ENCODE assay signal across 12 mouse cellular contexts in genomic region chr17:44219943-44220342, GRCm38 (mm10).
"Had no signal": no experiment of that assay in that cellular context is flagged by ENCODE, and none has a peak within 500 bp of the region (broad histone marks: within the 10 kb centered on the region; RNA-seq: fewer than 3 reads in every experiment).

No protein-coding gene starts in this region.

- DNase-seq: kidney, postnatal 10 days; kidney, postnatal 4 days; left cerebral cortex, postnatal 4 days; lung, adult 18-20 months; retina, postnatal 1 day; thymus, postnatal 36 days had no signal

- H3K27me3 ChIP-seq: limb, embryonic 13.5 days; midbrain, embryonic 12.5 days; neural tube, embryonic 13.5 days had no signal

- H3K4me2 ChIP-seq: limb, embryonic 13.5 days; midbrain, embryonic 12.5 days; neural tube, embryonic 13.5 days had no signal

- H3K9me3 ChIP-seq: limb, embryonic 13.5 days; midbrain, embryonic 12.5 days; neural tube, embryonic 13.5 days had no signal

- H3K4me3 ChIP-seq: layer of hippocampus, adult 2 months; limb, embryonic 13.5 days; midbrain, embryonic 12.5 days; neural tube, embryonic 13.5 days had no signal

- H3K27ac ChIP-seq: layer of hippocampus, adult 2 months; limb, embryonic 13.5 days; liver, embryonic 14.5 days; midbrain, embryonic 12.5 days; neural tube, embryonic 13.5 days had no signal

- H3K4me1 ChIP-seq: limb, embryonic 13.5 days; midbrain, embryonic 12.5 days; neural tube, embryonic 13.5 days had no signal

- H3K36me3 ChIP-seq: limb, embryonic 13.5 days; midbrain, embryonic 12.5 days; neural tube, embryonic 13.5 days had no signal

- ATAC-seq: midbrain, embryonic 16.5 days had no signal

- H3K9ac ChIP-seq: limb, embryonic 13.5 days; liver, embryonic 14.5 days; midbrain, embryonic 12.5 days; neural tube, embryonic 13.5 days had no signal
